Mouse (Mus musculus) embryonic facial prominence, embryonic 15.5 days (tissue): Measurements from ENCODE around the gene Hsd11b2. TPM values are rescaled to one million over a fixed set of nuclear protein-coding genes. Genes with fewer than 3 reads are reported as not detected.

Experiments
- ATAC-seq: fragments of 200-750 bp; cut with Nextera tagmentation; 2 replicates; pipeline ENCODE4 v1.8.0; 2017; ENCODE audit warnings: low read depth, moderate TSS enrichment; ENCODE audit not compliant: insufficient number of reproducible peaks, low FRiP score, low TSS enrichment
- H3K27ac ChIP-seq: fragments of 300-500 bp; sonication (generic); replicated peaks from 2 replicates; pipeline ENCODE4 v1.5.1; 2015; ENCODE audit warnings: mild to moderate bottlenecking, inconsistent platforms
- H3K27me3 ChIP-seq: fragments of 300-500 bp; sonication (generic); 2 replicates; pipeline ENCODE4 v1.6.1; 2015; ENCODE audit warnings: inconsistent platforms
- H3K36me3 ChIP-seq: fragments of 300-500 bp; sonication (generic); 2 replicates; pipeline ENCODE4 v1.6.1; 2015; ENCODE audit warnings: mild to moderate bottlenecking, inconsistent platforms
- H3K4me1 ChIP-seq: fragments of 300-500 bp; sonication (generic); 2 replicates; pipeline ENCODE4 v1.6.1; 2015; ENCODE audit warnings: inconsistent platforms
- H3K4me2 ChIP-seq: fragments of 300-500 bp; sonication (generic); replicated peaks from 2 replicates; pipeline ENCODE4 v1.6.1; 2015; ENCODE audit warnings: mild to moderate bottlenecking, inconsistent platforms
- H3K4me3 ChIP-seq: fragments of 300-500 bp; sonication (generic); replicated peaks from 2 replicates; pipeline ENCODE4 v1.5.1; 2015; ENCODE audit warnings: mild to moderate bottlenecking, inconsistent platforms
- H3K9ac ChIP-seq: fragments of 300-500 bp; sonication (generic); 2 replicates; pipeline ENCODE4 v1.6.1; 2015; ENCODE audit warnings: inconsistent platforms
- H3K9me3 ChIP-seq: fragments of 300-500 bp; sonication (generic); replicated peaks from 2 replicates; pipeline ENCODE4 v1.6.1; 2016; ENCODE audit warnings: inconsistent platforms
- WGBS: fragments of 180-500 bp; shearing (Covaris S2); methylation state at CpG from one replicate; pipeline ENCODE4 v1.1.7; 2015; 5-methylcytosine and 5-hydroxymethylcytosine counted together
- polyA plus RNA-seq: library from polyadenylated mRNA; unstranded; fragments of >200 nt; fragmentation: Nextera tagmentation; extraction: Ambion mirVana; gene quantifications from 2 replicates; pipeline ENCODE4 v1.2.1, GENCODE M21; 2015

Hsd11b2 gene
- polyA plus RNA-seq, 1 experiment from 2014 or later: 1.4 TPM

GRCm38 (mm10) chr8:105484392-105484791 is 34.2 kb upstream of the Hsd11b2 start:
- Histone ChIP-seq H3K27ac (peak overlapping the region; percentile 70), H3K4me1 (peaks cover 32% of the 10 kb centered on the region), H3K4me3 (no peak overlapping the region), H3K9ac (no peak overlapping the region), H3K9me3 (no peaks in the 10 kb centered on the region), H3K36me3 (peaks cover 12% of the 10 kb centered on the region; the same call in 1 of the 2 replicates), H3K4me2 (no peak overlapping the region), H3K27me3 (no peaks in the 10 kb centered on the region)
- 25% methylated on average over 2 of the region's 2 CpGs for WGBS
- ATAC-seq: no peak

GRCm38 (mm10) chr8:105488082-105488481 is 30.5 kb upstream of the Hsd11b2 start:
- H3K9ac ChIP-seq: no peak overlapping the region
- H3K4me1 ChIP-seq: peaks cover 16% of the 10 kb centered on the region
- peaks cover 12% of the 10 kb centered on the region; the same call in 1 of the 2 replicates for H3K36me3 ChIP-seq
- no peak for ATAC-seq
- no peaks in the 10 kb centered on the region for H3K9me3 ChIP-seq
- H3K4me2 ChIP-seq: no peak overlapping the region
- no peaks in the 10 kb centered on the region for H3K27me3 ChIP-seq
- H3K4me3 ChIP-seq: no peak overlapping the region
- no peak overlapping the region for H3K27ac ChIP-seq
- WGBS: 69% methylated on average over 3 of the region's 3 CpGs

GRCm38 (mm10) chr8:105489281-105489680 is 29.3 kb upstream of the Hsd11b2 start:
- peaks cover 4% of the 10 kb centered on the region for H3K4me1 ChIP-seq

GRCm38 (mm10) chr8:105493495-105493894 is 25.1 kb upstream of the Hsd11b2 start:
- Histone ChIP-seq H3K4me3 (no peak overlapping the region), H3K9ac (no peak overlapping the region), H3K27me3 (no peaks in the 10 kb centered on the region), H3K4me1 (peaks cover 24% of the 10 kb centered on the region), H3K9me3 (no peaks in the 10 kb centered on the region), H3K27ac (no peak overlapping the region), H3K36me3 (no peaks in the 10 kb centered on the region), H3K4me2 (no peak overlapping the region)
- 12% methylated on average over 3 of the region's 3 CpGs for WGBS
- ATAC-seq: no peak

More at GRCm38 (mm10) chr8:105489281-105489680, 29.3 kb upstream of the Hsd11b2 start:
- Histone ChIP-seq H3K27me3 (no peaks in the 10 kb centered on the region), H3K36me3 (peaks cover 12% of the 10 kb centered on the region; the same call in 1 of the 2 replicates), H3K4me2 (no peak overlapping the region), H3K4me3 (no peak overlapping the region), H3K9me3 (no peaks in the 10 kb centered on the region), H3K27ac (no peak overlapping the region), H3K9ac (no peak overlapping the region)
- ATAC-seq: no peak
- WGBS: 55% methylated on average over 1 of the region's 1 CpGs

- 62% methylated on average over 3 of the region's 3 CpGs for WGBS
- Histone ChIP-seq H3K4me3 (no peak overlapping the region), H3K4me1 (peaks cover 24% of the 10 kb centered on the region), H3K9ac (no peak overlapping the region), H3K9me3 (no peaks in the 10 kb centered on the region), H3K36me3 (no peaks in the 10 kb centered on the region), H3K27ac (peak overlapping the region; percentile 89), H3K27me3 (no peaks in the 10 kb centered on the region), H3K4me2 (0 out of 2 replicates have a peak overlapping the region, but pooled peaks have one; percentile 79)
- ATAC-seq: no peak
Observed at GRCm38 (mm10) chr8:105494566-105494965, 24.0 kb upstream of the Hsd11b2 start.

GRCm38 (mm10) chr8:105495350-105496302 is 22.9 kb upstream of the Hsd11b2 start:
- H3K4me1 ChIP-seq: peaks cover 24% of the 10 kb centered on the region
- WGBS: 28% methylated on average over 17 of the region's 17 CpGs
- H3K4me3 ChIP-seq: peak overlapping the region; percentile 72
- peak overlapping the region; percentile 92; the same call in 1 of the 2 replicates for H3K9ac ChIP-seq
- no peaks in the 10 kb centered on the region for H3K27me3 ChIP-seq
- no peaks in the 10 kb centered on the region for H3K9me3 ChIP-seq
- ATAC-seq: no peak
- no peaks in the 10 kb centered on the region for H3K36me3 ChIP-seq
- H3K4me2 ChIP-seq: peak overlapping the region; percentile 79
- peak overlapping the region; percentile 89 for H3K27ac ChIP-seq

GRCm38 (mm10) chr8:105496439-105497180 is 21.9 kb upstream of the Hsd11b2 start, which contains the start of gene Zdhhc1:
Zdhhc1 (minus strand) TSS chr8:105496902.
- Histone ChIP-seq H3K9ac (peak within 1 kb of the TSS; percentile 92), H3K27me3 (no peaks in the 10 kb centered on the region), H3K27ac (peak within 1 kb of the TSS; percentile 89), H3K4me3 (peak within 1 kb of the TSS; percentile 72), H3K4me2 (peak within 1 kb of the TSS; percentile 79), H3K4me1 (peaks cover 24% of the 10 kb centered on the region), H3K9me3 (no peaks in the 10 kb centered on the region), H3K36me3 (no peaks in the 10 kb centered on the region)
- under 1% methylated on average over 68 of the region's 68 CpGs for WGBS
- ATAC-seq: peak; percentile 81

GRCm38 (mm10) chr8:105499787-105500186 is 18.8 kb upstream of the Hsd11b2 start:
- Histone ChIP-seq H3K4me2 (no peak overlapping the region), H3K9ac (no peak overlapping the region), H3K27ac (no peak overlapping the region), H3K27me3 (no peaks in the 10 kb centered on the region), H3K4me3 (no peak overlapping the region), H3K36me3 (no peaks in the 10 kb centered on the region), H3K4me1 (peaks cover 19% of the 10 kb centered on the region), H3K9me3 (no peaks in the 10 kb centered on the region)
- no peak for ATAC-seq
- 65% methylated on average over 12 of the region's 12 CpGs for WGBS

GRCm38 (mm10) chr8:105504617-105505016 is 13.9 kb upstream of the Hsd11b2 start:
- ATAC-seq: no peak
- Histone ChIP-seq H3K9me3 (no peaks in the 10 kb centered on the region), H3K4me1 (peaks cover 15% of the 10 kb centered on the region), H3K27ac (no peak overlapping the region), H3K4me2 (no peak overlapping the region), H3K36me3 (no peaks in the 10 kb centered on the region), H3K27me3 (no peaks in the 10 kb centered on the region), H3K9ac (no peak overlapping the region), H3K4me3 (no peak overlapping the region)
- WGBS: 90% methylated on average over 3 of the region's 3 CpGs

- no peaks in the 10 kb centered on the region for H3K36me3 ChIP-seq
- H3K4me1 ChIP-seq: peaks cover 25% of the 10 kb centered on the region
- no peak for ATAC-seq
- H3K4me2 ChIP-seq: no peak overlapping the region
- H3K9me3 ChIP-seq: no peaks in the 10 kb centered on the region
- no peak overlapping the region for H3K9ac ChIP-seq
- no peak overlapping the region for H3K4me3 ChIP-seq
- 51% methylated on average over 6 of the region's 6 CpGs for WGBS
- H3K27me3 ChIP-seq: no peaks in the 10 kb centered on the region
- H3K27ac ChIP-seq: no peak overlapping the region
Observed at GRCm38 (mm10) chr8:105506977-105507376, 11.6 kb upstream of the Hsd11b2 start.

- H3K27me3 ChIP-seq: no peaks in the 10 kb centered on the region
- H3K9me3 ChIP-seq: no peaks in the 10 kb centered on the region
- no peaks in the 10 kb centered on the region for H3K36me3 ChIP-seq
- peak overlapping the region; percentile 31 for H3K27ac ChIP-seq
- peaks cover 25% of the 10 kb centered on the region for H3K4me1 ChIP-seq
- H3K4me3 ChIP-seq: no peak overlapping the region
- no peak overlapping the region for H3K4me2 ChIP-seq
- ATAC-seq: no peak
- WGBS: 16% methylated on average over 2 of the region's 2 CpGs
- H3K9ac ChIP-seq: no peak overlapping the region
Observed at GRCm38 (mm10) chr8:105508758-105509157, 9.8 kb upstream of the Hsd11b2 start.
